Mouse (Mus musculus) ES-Bruce4 (cell line): Measurements from ENCODE around the gene P2ry13.

ENCODE experiments used
- CTCF ChIP-seq: IDR thresholded peaks from one replicate; pipeline ENCODE4 v1.8.1; 2011; ENCODE audit warnings: low read depth, low read length
- POLR2A ChIP-seq: IDR thresholded peaks from one replicate; pipeline ENCODE4 v1.8.1; 2011; ENCODE audit warnings: low read length; ENCODE audit not compliant: insufficient read depth

GRCm38 (mm10) chr3:59234878-59235277 lies 24.2 kb upstream of the P2ry13 start:
- TF ChIP-seq CTCF: no peak
- TF ChIP-seq POLR2A: no peak
